Mouse (Mus musculus) common myeloid progenitor, adult 5-6 weeks (primary cell): ENCODE results near the gene Hsp90ab1. TPM values are rescaled to one million over a fixed set of nuclear protein-coding genes. Genes with fewer than 3 reads are reported as not detected.

Experiments used
- total RNA-seq: library from RNA; stranded (forward); fragments of 200-1000, 187-1606 nt; gene quantifications from 2 replicates; pipeline ENCODE4 v1.2.3, GENCODE M21; 2017

Hsp90ab1 gene
- total RNA-seq, 1 experiment from 2014 or later: 3,169 TPM

Other genes starting within 250 kb of the Hsp90ab1 start
- 128 and 141 TPM in 2 replicates for gene Cdc5l, start 139.5 kb downstream of the Hsp90ab1 start, total RNA-seq
- 1.6 TPM in 1 of 2 replicates, not detected in the other for gene Spats1, start 97.9 kb downstream of the Hsp90ab1 start, total RNA-seq
- gene Aars2, start 66.4 kb downstream of the Hsp90ab1 start, total RNA-seq: 11.1 and 11.4 TPM in 2 replicates
- not detected in 2 replicates for gene Tcte1, start 49.8 kb downstream of the Hsp90ab1 start, total RNA-seq
- gene Tmem151b, start 23.6 kb downstream of the Hsp90ab1 start, total RNA-seq: 0.53 TPM in 1 of 2 replicates, not detected in the other
- 10.1 and 11.0 TPM in 2 replicates for gene Nfkbie, start 17.6 kb downstream of the Hsp90ab1 start, total RNA-seq
- 49.6 and 93.8 TPM in 2 replicates for gene Slc35b2, start 9.4 kb downstream of the Hsp90ab1 start, total RNA-seq
- 80.6 and 109 TPM in 2 replicates for gene Slc29a1, start 26.3 kb upstream of the Hsp90ab1 start, total RNA-seq
- gene Mymx, start 28.8 kb upstream of the Hsp90ab1 start, total RNA-seq: not detected in 2 replicates
- 0.27 and 0.34 TPM in 2 replicates for gene Capn11, start 86.1 kb upstream of the Hsp90ab1 start, total RNA-seq
- 11.0 and 14.4 TPM in 2 replicates for gene Mrpl14, start 113.1 kb upstream of the Hsp90ab1 start, total RNA-seq
- 5.2 and 7.0 TPM in 2 replicates for gene Tmem63b, start 113.6 kb upstream of the Hsp90ab1 start, total RNA-seq
- gene 1600014C23Rik, start 160.6 kb upstream of the Hsp90ab1 start, total RNA-seq: not detected in 2 replicates